Mouse (Mus musculus) limb, embryonic 14.5 days (tissue): Measurements from ENCODE around the gene Sprr2b. TPM values are rescaled to one million over a fixed set of nuclear protein-coding genes. Genes with fewer than 3 reads are reported as not detected.

Source experiments
- ATAC-seq: fragments of 200-750 bp; cut with Nextera tagmentation; 2 replicates; pipeline ENCODE4 v1.8.0; 2017; ENCODE audit warnings: low read depth, moderate number of reproducible peaks, moderate TSS enrichment; ENCODE audit not compliant: low FRiP score
- DNase-seq: peaks from one replicate; pipeline ENCODE4 v3.0.0-alpha.2; 2015; ENCODE audit warnings: low spot score
- H3K27ac ChIP-seq: fragments of 300-500 bp; sonication (generic); replicated peaks from 2 replicates; pipeline ENCODE4 v1.5.1; 2014; ENCODE audit warnings: low read depth, mild to moderate bottlenecking, low read length, moderate library complexity, mixed read lengths
- H3K27me3 ChIP-seq: fragments of 300-500 bp; sonication (generic); 2 replicates; pipeline ENCODE4 v1.6.1; 2014; ENCODE audit warnings: low read length, mixed read lengths; ENCODE audit not compliant: control insufficient read depth, insufficient read depth
- H3K36me3 ChIP-seq: fragments of 300-500 bp; sonication (generic); 2 replicates; pipeline ENCODE4 v1.6.1; 2014; ENCODE audit warnings: mild to moderate bottlenecking, low read length, moderate library complexity, mixed read lengths; ENCODE audit not compliant: control insufficient read depth, insufficient read depth
- H3K4me1 ChIP-seq: fragments of 300-500 bp; sonication (generic); 2 replicates; pipeline ENCODE4 v1.6.1; 2014; ENCODE audit warnings: antibody characterized with exemption, low read length, mixed read lengths; ENCODE audit not compliant: control insufficient read depth, insufficient read depth
- H3K4me2 ChIP-seq: fragments of 300-500 bp; sonication (generic); replicated peaks from 2 replicates; pipeline ENCODE4 v1.6.1; 2014; ENCODE audit warnings: low read depth, mild to moderate bottlenecking, low read length, moderate library complexity; ENCODE audit not compliant: severe bottlenecking
- H3K4me3 ChIP-seq: fragments of 300-500 bp; sonication (generic); replicated peaks from 2 replicates; pipeline ENCODE4 v1.5.1; 2014; ENCODE audit warnings: low read length
- H3K9ac ChIP-seq: fragments of 300-500 bp; sonication (generic); 2 replicates; pipeline ENCODE4 v1.6.1; 2014; ENCODE audit warnings: mild to moderate bottlenecking, low read depth, low read length, moderate library complexity; ENCODE audit not compliant: severe bottlenecking
- H3K9me3 ChIP-seq: fragments of 300-500 bp; sonication (generic); 2 replicates; pipeline ENCODE4 v1.6.1; 2016; ENCODE audit warnings: low read length; ENCODE audit not compliant: control insufficient read depth
- POLR2A ChIP-seq: fragments of 200-500 bp; IDR thresholded peaks from 2 replicates; pipeline ENCODE4 v1.8.0; 2012; ENCODE audit warnings: inconsistent platforms, mild to moderate bottlenecking, moderate library complexity, borderline replicate concordance; ENCODE audit not compliant: insufficient read depth, insufficient read length; ENCODE audit errors: extremely low read depth
- WGBS: fragments of 180-500 bp; shearing (Covaris S2); extraction: QIAGEN DNeasy Blood & Tissue Kit; methylation state at CpG from one replicate; pipeline ENCODE4 v1.1.7; 2014; 5-methylcytosine and 5-hydroxymethylcytosine counted together
- polyA plus RNA-seq, 2 experiments: library from polyadenylated mRNA; depleted of rRNA in 1 of 2; stranded (reverse) in 1 of 2; unstranded in 1 of 2; fragments of >200 nt; fragmentation: Nextera tagmentation in 1 of 2; extraction: Ambion mirVana in 1 of 2; gene quantifications; 2 replicates each; pipeline versions ENCODE4 v1.2.1 to v1.2.3; 2012 to 2014

Gene Sprr2b
- polyA plus RNA-seq, 2 experiments: not detected

DNA sequence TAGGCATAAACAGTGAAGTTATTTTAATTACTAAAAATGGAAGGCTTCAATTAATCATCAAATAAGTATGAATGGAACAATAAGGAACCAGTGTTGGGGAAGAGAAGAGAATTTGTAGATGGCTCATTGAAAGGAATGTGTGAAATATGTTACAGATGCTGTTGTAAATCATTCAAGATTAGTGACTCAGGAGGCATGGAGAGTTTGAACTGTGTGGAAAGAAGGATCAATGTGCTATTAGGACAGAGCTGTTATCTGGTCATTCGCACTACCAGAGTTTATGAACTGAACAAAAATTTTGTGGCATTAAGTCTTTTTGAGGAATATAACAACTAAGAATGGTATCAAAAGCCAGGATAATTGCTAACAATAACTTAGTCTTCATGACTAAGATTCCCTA is 9.0 kb upstream of the Sprr2b start:
- no peak overlapping the region for H3K4me2 ChIP-seq
- no peak for DNase-seq

DNA sequence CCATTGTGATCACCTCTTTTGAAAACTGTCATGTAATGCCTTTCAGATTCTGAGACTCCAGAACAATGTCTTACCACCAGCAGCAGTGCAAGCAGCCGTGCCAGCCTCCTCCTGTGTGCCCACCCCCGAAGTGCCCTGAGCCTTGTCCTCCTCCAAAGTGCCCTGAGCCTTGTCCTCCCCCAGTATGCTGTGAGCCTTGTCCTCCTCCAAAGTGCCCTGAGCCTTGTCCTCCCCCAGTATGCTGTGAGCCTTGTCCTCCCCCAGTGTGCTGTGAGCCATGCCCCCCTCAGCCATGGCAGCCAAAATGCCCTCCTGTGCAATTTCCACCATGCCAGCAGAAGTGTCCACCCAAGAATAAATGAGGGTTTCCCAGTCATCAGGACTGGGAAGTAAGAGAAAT is 964 bp downstream of the Sprr2b start:
- no peaks in the 10 kb centered on the region for H3K9me3 ChIP-seq
- H3K4me3 ChIP-seq: no peak overlapping the region
- H3K4me2 ChIP-seq: no peak overlapping the region
- no peak for TF ChIP-seq POLR2A
- WGBS: 83% methylated on average over 2 of the region's 2 CpGs
- H3K9ac ChIP-seq: no peak overlapping the region
- H3K27me3 ChIP-seq: no peaks in the 10 kb centered on the region
- H3K36me3 ChIP-seq: no peaks in the 10 kb centered on the region
- no peak overlapping the region for H3K27ac ChIP-seq
- H3K4me1 ChIP-seq: no peaks in the 10 kb centered on the region
- ATAC-seq (no peak), DNase-seq (no peak)

More for the DNA sequence above, 9.0 kb upstream of the Sprr2b start:
- TF ChIP-seq POLR2A: no peak
- Histone ChIP-seq H3K27ac (no peak overlapping the region), H3K36me3 (no peaks in the 10 kb centered on the region), H3K27me3 (no peaks in the 10 kb centered on the region), H3K9ac (no peak overlapping the region), H3K4me1 (no peaks in the 10 kb centered on the region), H3K4me3 (no peak overlapping the region), H3K9me3 (no peaks in the 10 kb centered on the region)
- no peak for ATAC-seq
- 82% methylated on average over 1 of the region's 1 CpGs for WGBS

DNA sequence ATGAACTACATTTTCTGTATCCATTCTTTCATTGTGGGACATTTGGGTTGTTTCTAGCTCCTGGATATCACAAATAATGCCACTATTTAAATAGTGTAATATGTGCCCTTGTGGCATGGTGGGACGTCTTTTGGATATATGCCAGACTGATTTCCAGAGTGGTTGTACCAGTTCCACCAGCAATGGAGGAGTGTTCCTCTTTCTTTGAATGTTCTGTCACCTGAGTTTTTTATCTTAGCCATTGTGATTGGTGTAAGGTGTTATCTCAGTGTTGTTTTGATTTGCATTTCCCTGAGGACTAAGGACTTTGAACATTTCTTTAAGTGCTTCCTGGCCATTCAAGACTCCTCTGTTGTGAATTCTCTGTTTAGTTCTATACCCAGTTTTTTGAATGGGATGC is 19.9 kb downstream of the Sprr2b start:
- Histone ChIP-seq H3K4me2 (no peak overlapping the region), H3K27me3 (no peaks in the 10 kb centered on the region), H3K4me1 (no peaks in the 10 kb centered on the region), H3K36me3 (no peaks in the 10 kb centered on the region), H3K9ac (no peak overlapping the region), H3K4me3 (no peak overlapping the region), H3K27ac (no peak overlapping the region), H3K9me3 (no peaks in the 10 kb centered on the region)
- ATAC-seq: no peak
- DNase-seq: no peak
- 85% methylated on average over 1 of the region's 1 CpGs for WGBS
- no peak for TF ChIP-seq POLR2A

- H3K36me3 ChIP-seq: no peaks in the 10 kb centered on the region
Observed at GRCm38 (mm10) chr3:92338840-92339239, 22.4 kb downstream of the Sprr2b start, which contains the start of gene Sprr2d. TSS of gene Sprr2d (plus strand) at chr3:92339140.

GRCm38 (mm10) chr3:92351843-92352242 is 35.4 kb downstream of the Sprr2b start, which contains the start of gene Sprr2e:
TSS of gene Sprr2e (plus strand) at chr3:92352143.
- H3K4me2 ChIP-seq: no peak within 1 kb of the TSS
- H3K4me1 ChIP-seq: no peaks in the 10 kb centered on the region
- WGBS: 79% methylated on average over 2 of the region's 2 CpGs
- ATAC-seq (no peak), DNase-seq (no peak)
- H3K27me3 ChIP-seq: no peaks in the 10 kb centered on the region
- H3K4me3 ChIP-seq: no peak within 1 kb of the TSS
- H3K9ac ChIP-seq: no peak within 1 kb of the TSS
- no peaks in the 10 kb centered on the region for H3K9me3 ChIP-seq
- no peaks in the 10 kb centered on the region for H3K36me3 ChIP-seq
- H3K27ac ChIP-seq: no peak within 1 kb of the TSS
- TF ChIP-seq POLR2A: no peak

More at GRCm38 (mm10) chr3:92338840-92339239, 22.4 kb downstream of the Sprr2b start, which contains the start of gene Sprr2d:
- Histone ChIP-seq H3K27ac (no peak within 1 kb of the TSS), H3K4me3 (no peak within 1 kb of the TSS), H3K9ac (no peak within 1 kb of the TSS), H3K9me3 (no peaks in the 10 kb centered on the region), H3K4me2 (no peak within 1 kb of the TSS), H3K4me1 (no peaks in the 10 kb centered on the region), H3K27me3 (no peaks in the 10 kb centered on the region)
- ATAC-seq (no peak), DNase-seq (no peak)
- TF ChIP-seq POLR2A: no peak
- WGBS: 92% methylated on average over 5 of the region's 5 CpGs

DNA sequence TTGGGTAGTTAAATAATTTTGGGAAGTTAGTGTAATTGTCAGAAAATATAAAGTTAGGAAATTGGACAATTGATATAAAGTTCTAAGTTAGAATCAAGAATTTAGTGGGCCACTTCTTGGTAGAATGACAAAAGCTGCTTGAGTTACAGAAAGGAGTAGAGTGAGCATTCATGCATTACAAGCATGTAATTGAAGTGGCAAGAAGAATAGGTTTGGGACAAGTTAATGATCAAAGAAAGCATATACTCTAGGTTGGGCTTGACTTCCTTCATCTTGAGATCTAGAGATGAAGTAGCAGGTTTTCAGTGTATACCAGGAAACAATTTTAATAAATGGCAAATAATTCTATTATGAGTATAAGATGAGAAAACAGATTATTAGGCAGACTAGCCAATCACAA is 45.2 kb downstream of the Sprr2b start:
- ATAC-seq (no peak), DNase-seq (no peak)
- no peak overlapping the region for H3K27ac ChIP-seq
- no peaks in the 10 kb centered on the region for H3K36me3 ChIP-seq
- TF ChIP-seq POLR2A: no peak
- H3K27me3 ChIP-seq: no peaks in the 10 kb centered on the region
- no peaks in the 10 kb centered on the region for H3K9me3 ChIP-seq
- H3K4me2 ChIP-seq: no peak overlapping the region
- no peak overlapping the region for H3K4me3 ChIP-seq
- no peaks in the 10 kb centered on the region for H3K4me1 ChIP-seq
- H3K9ac ChIP-seq: no peak overlapping the region
